Comparison of ENCODE assay signal across 8 mouse cellular contexts in the genomic region with DNA sequence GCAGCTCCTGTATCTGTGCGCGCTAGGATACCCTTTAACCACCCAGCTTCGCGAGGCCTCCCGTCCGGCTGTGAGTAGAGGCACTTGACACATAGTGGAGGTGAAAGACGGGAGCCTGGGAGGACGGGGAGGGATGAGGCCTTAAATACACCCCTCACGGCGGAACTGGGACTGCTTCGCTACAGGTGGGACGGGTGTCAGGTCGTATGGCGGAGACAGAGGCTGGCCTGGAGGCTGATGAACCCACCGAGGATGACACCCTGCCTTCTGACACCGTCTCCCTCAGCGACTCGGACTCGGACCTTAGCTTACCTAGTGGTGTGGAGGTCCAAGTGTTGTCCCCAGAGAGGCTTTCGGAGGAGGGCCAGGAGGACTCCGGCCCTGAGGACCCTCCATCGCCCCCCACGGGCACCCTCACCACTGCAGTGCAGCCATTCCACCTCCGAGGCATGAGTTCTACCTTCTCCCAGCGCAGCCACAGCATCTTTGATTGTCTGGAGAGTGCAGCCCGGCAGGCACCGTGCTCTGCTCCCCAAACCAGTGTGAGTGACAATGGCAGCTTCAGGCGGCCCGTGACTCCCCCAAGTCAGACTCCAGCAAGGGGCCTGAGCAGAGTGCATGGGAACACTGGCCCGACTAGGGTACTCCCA. TPM values are rescaled to one million over a fixed set of nuclear protein-coding genes. Genes with fewer than 3 reads are reported as not detected.
DNase-seq lines count a peak whose midpoint lies in the region; ATAC-seq lines count a peak whose summit lies in the region.

No protein-coding gene starts in this region.

- no peaks in the 10 kb centered on the region for H3K27me3 ChIP-seq in lung, embryonic 15.5 days
- no peaks in the 10 kb centered on the region for H3K27me3 ChIP-seq in limb, embryonic 15.5 days
- peaks cover 2% of the 10 kb centered on the region; the same call in 1 of the 2 replicates for H3K27me3 ChIP-seq in neural tube, embryonic 14.5 days (ENCODE audit: control insufficient read depth, insufficient read depth, low read length)

- WGBS in lung, embryonic 15.5 days, result 6% methylated on average over 30 of the region's 30 CpGs
- 9% methylated on average over 30 of the region's 30 CpGs for WGBS in limb, embryonic 15.5 days
- WGBS in neural tube, embryonic 14.5 days, result 13% methylated on average over 30 of the region's 30 CpGs

- H3K27ac ChIP-seq in lung, embryonic 15.5 days, result peak overlapping the region; percentile 95
- peak overlapping the region; percentile 96 for H3K27ac ChIP-seq in limb, embryonic 15.5 days
- peak overlapping the region; percentile 70 for H3K27ac ChIP-seq in neural tube, embryonic 14.5 days (ENCODE audit: low read depth, low read length)

- peak; percentile 4; the same call in 1 of the 2 replicates for ATAC-seq in lung, embryonic 15.5 days (ENCODE audit: borderline replicate concordance, extremely low read depth, low FRiP score, low TSS enrichment)
- 0 out of 2 replicates have a peak, but pooled peaks have one; percentile 1 for ATAC-seq in granulocyte monocyte progenitor cell, adult 5-6 weeks (replicated peaks; ENCODE audit: poor library complexity, severe bottlenecking)
- no peak for ATAC-seq in limb, embryonic 15.5 days (ENCODE audit: insufficient number of reproducible peaks, low FRiP score, low TSS enrichment, low read depth)
- ATAC-seq in neural tube, embryonic 14.5 days (ENCODE audit: low read depth), result no peak

- peak overlapping the region; percentile 88 for H3K4me3 ChIP-seq in lung, embryonic 15.5 days
- H3K4me3 ChIP-seq in limb, embryonic 15.5 days, result peak overlapping the region; percentile 71
- peak overlapping the region; percentile 54 for H3K4me3 ChIP-seq in neural tube, embryonic 14.5 days (ENCODE audit: low read depth, low read length)

- H3K9ac ChIP-seq in lung, embryonic 15.5 days, result peak overlapping the region; percentile 96
- H3K9ac ChIP-seq in limb, embryonic 15.5 days, result peak overlapping the region; percentile 85
- H3K9ac ChIP-seq in neural tube, embryonic 14.5 days (replicated peaks; ENCODE audit: low read depth, low read length), result peak overlapping the region; percentile 82

- H3K9me3 ChIP-seq in lung, embryonic 15.5 days, result no peaks in the 10 kb centered on the region
- no peaks in the 10 kb centered on the region for H3K9me3 ChIP-seq in limb, embryonic 15.5 days
- no peaks in the 10 kb centered on the region for H3K9me3 ChIP-seq in neural tube, embryonic 14.5 days (ENCODE audit: control insufficient read depth, low read length)

- peaks cover 24% of the 10 kb centered on the region for H3K4me1 ChIP-seq in lung, embryonic 15.5 days
- peaks cover 32% of the 10 kb centered on the region for H3K4me1 ChIP-seq in limb, embryonic 15.5 days
- peaks cover 23% of the 10 kb centered on the region for H3K4me1 ChIP-seq in neural tube, embryonic 14.5 days (ENCODE audit: control insufficient read depth, insufficient read depth, low read length)

- peaks cover 36% of the 10 kb centered on the region for H3K36me3 ChIP-seq in lung, embryonic 15.5 days
- H3K36me3 ChIP-seq in limb, embryonic 15.5 days, result peaks cover 67% of the 10 kb centered on the region
- H3K36me3 ChIP-seq in neural tube, embryonic 14.5 days (ENCODE audit: control insufficient read depth, insufficient read depth, low read length), result peaks cover 16% of the 10 kb centered on the region

- no peak for DNase-seq in lung, postnatal 10 days
- DNase-seq in cerebellum, adult 9-11 months, result peak; percentile 77
- no peak for DNase-seq in natural killer cell, adult 2 months (ENCODE audit: low spot score in 2 of 2)
- no peak for DNase-seq in layer of hippocampus, postnatal 36 days

- peak overlapping the region; percentile 98 for H3K4me2 ChIP-seq in lung, embryonic 15.5 days
- H3K4me2 ChIP-seq in limb, embryonic 15.5 days, result peak overlapping the region; percentile 82
- peak overlapping the region; percentile 97 for H3K4me2 ChIP-seq in neural tube, embryonic 14.5 days (ENCODE audit: low read depth, low read length)

RNA-seq across cellular contexts. Expression of a gene that starts 0.8 kb away (rescaled TPM):
- polyA plus RNA-seq in lung, embryonic 15.5 days (2015; fragmentation: Nextera tagmentation; extraction: Ambion mirVana), result 105 and 107 TPM in 2 replicates
- total RNA-seq in granulocyte monocyte progenitor cell, adult 5-6 weeks (2014; fragmentation: Nextera tagmentation), result 28.1 and 62.3 TPM in 2 replicates
- 33.9 and 45.6 TPM in 2 replicates for total RNA-seq in granulocyte monocyte progenitor cell, adult 5-6 weeks (2017)
- 97.1 and 98.8 TPM in 2 replicates for polyA plus RNA-seq in limb, embryonic 15.5 days (2015; fragmentation: Nextera tagmentation; extraction: Ambion mirVana)
- polyA plus RNA-seq in neural tube, embryonic 14.5 days (2014; fragmentation: Nextera tagmentation; extraction: Ambion mirVana), result 51.5 and 71.8 TPM in 2 replicates
- total RNA-seq in layer of hippocampus, postnatal 36 days (2021), result 10 to 100 TPM; 40.0 to 46.3 TPM

RNA-seq across cellular contexts. Expression of a gene that starts 17.3 kb away (rescaled TPM):
- 694 and 720 TPM in 2 replicates for polyA plus RNA-seq in lung, embryonic 15.5 days (2015; fragmentation: Nextera tagmentation; extraction: Ambion mirVana)
- total RNA-seq in granulocyte monocyte progenitor cell, adult 5-6 weeks (2014; fragmentation: Nextera tagmentation), result 63.8 and 77.3 TPM in 2 replicates
- 159 and 201 TPM in 2 replicates for total RNA-seq in granulocyte monocyte progenitor cell, adult 5-6 weeks (2017)
- polyA plus RNA-seq in limb, embryonic 15.5 days (2015; fragmentation: Nextera tagmentation; extraction: Ambion mirVana), result 692 and 762 TPM in 2 replicates
- 456 and 461 TPM in 2 replicates for polyA plus RNA-seq in neural tube, embryonic 14.5 days (2014; fragmentation: Nextera tagmentation; extraction: Ambion mirVana)
- total RNA-seq in layer of hippocampus, postnatal 36 days (2021), result 100 to 1,000 TPM; 441 to 447 TPM

RNA-seq across cellular contexts. Expression of a gene that starts 24.6 kb away (rescaled TPM):
- 4.4 and 4.5 TPM in 2 replicates for polyA plus RNA-seq in lung, embryonic 15.5 days (2015; fragmentation: Nextera tagmentation; extraction: Ambion mirVana)
- not detected in 2 replicates for total RNA-seq in granulocyte monocyte progenitor cell, adult 5-6 weeks (2014; fragmentation: Nextera tagmentation)
- total RNA-seq in granulocyte monocyte progenitor cell, adult 5-6 weeks (2017), result not detected in 2 replicates
- 22.1 and 22.8 TPM in 2 replicates for polyA plus RNA-seq in limb, embryonic 15.5 days (2015; fragmentation: Nextera tagmentation; extraction: Ambion mirVana)
- polyA plus RNA-seq in neural tube, embryonic 14.5 days (2014; fragmentation: Nextera tagmentation; extraction: Ambion mirVana), result 1.6 and 2.1 TPM in 2 replicates
- total RNA-seq in layer of hippocampus, postnatal 36 days (2021), result not detected

RNA-seq across cellular contexts. Expression of a gene that starts 36.3 kb away (rescaled TPM):
- 5.5 and 6.0 TPM in 2 replicates for polyA plus RNA-seq in lung, embryonic 15.5 days (2015; fragmentation: Nextera tagmentation; extraction: Ambion mirVana)
- total RNA-seq in granulocyte monocyte progenitor cell, adult 5-6 weeks (2014; fragmentation: Nextera tagmentation), result not detected in 2 replicates
- not detected in 2 replicates for total RNA-seq in granulocyte monocyte progenitor cell, adult 5-6 weeks (2017)
- polyA plus RNA-seq in limb, embryonic 15.5 days (2015; fragmentation: Nextera tagmentation; extraction: Ambion mirVana), result 1.1 and 2.1 TPM in 2 replicates
- 1.8 and 2.4 TPM in 2 replicates for polyA plus RNA-seq in neural tube, embryonic 14.5 days (2014; fragmentation: Nextera tagmentation; extraction: Ambion mirVana)
- 1 to 10 TPM in 1 of 2 experiments, under 1 TPM in 1; 0.55 to 1.1 TPM for total RNA-seq in layer of hippocampus, postnatal 36 days (2021)

Comparison
In these comparisons a context has a peak if more than half of its experiments do, and no peak if none do; other contexts are left out.
1. ATAC-seq: peak in lung, embryonic 15.5 days (single experiment) and granulocyte monocyte progenitor cell, adult 5-6 weeks (single experiment); none in limb, embryonic 15.5 days (single experiment) and neural tube, embryonic 14.5 days (single experiment).
2. Peak in every context shown above with its lines, with median percentiles within 50 percentile points of each other: H3K27ac ChIP-seq, H3K4me2 ChIP-seq, H3K4me3 ChIP-seq and H3K9ac ChIP-seq.